Mouse (Mus musculus): ENCODE measurements at regions not wholly inside any gene's neighbourhood (a gene's known extent, or its start where the extent isn't known, plus 50 kb on each side); places are given as distances from the start of the nearest gene placed in this dataset.

GRCm38 (mm10) chrX:11800400-11800941 lies 359.7 kb downstream of the Bcor start:
- no peak for DNase-seq (ENCODE audit: low spot score)

GRCm38 (mm10) chrX:11801208-11801607 lies 358.9 kb downstream of the Bcor start:
- DNase-seq (ENCODE audit: low spot score): no peak

- DNase-seq (ENCODE audit: low spot score): no peak
Observed at GRCm38 (mm10) chrX:11801621-11802020, 358.5 kb downstream of the Bcor start.

GRCm38 (mm10) chrX:11802074-11802899 lies 357.9 kb downstream of the Bcor start:
- DNase-seq (ENCODE audit: low spot score): no peak

GRCm38 (mm10) chrX:11803239-11803638 lies 356.9 kb downstream of the Bcor start:
- no peak for DNase-seq (ENCODE audit: low spot score)

- no peak for DNase-seq (ENCODE audit: low spot score)
Observed at GRCm38 (mm10) chrX:11806896-11807252, 353.3 kb downstream of the Bcor start.

GRCm38 (mm10) chrX:11807253-11807882 lies 352.8 kb downstream of the Bcor start:
- no peak for DNase-seq (ENCODE audit: low spot score)

GRCm38 (mm10) chrX:11807883-11808262 lies 352.3 kb downstream of the Bcor start:
- no peak for DNase-seq (ENCODE audit: low spot score)

GRCm38 (mm10) chrX:11808911-11809310 lies 351.2 kb downstream of the Bcor start:
- no peak for DNase-seq (ENCODE audit: low spot score)

- no peak for DNase-seq (ENCODE audit: low spot score)
Observed at GRCm38 (mm10) chrX:11814861-11815260, 345.3 kb downstream of the Bcor start.

- no peak for DNase-seq (ENCODE audit: low spot score)
Observed at GRCm38 (mm10) chrX:11815864-11816263, 344.3 kb downstream of the Bcor start.

- no peak for DNase-seq (ENCODE audit: low spot score)
Observed at GRCm38 (mm10) chrX:11818634-11819033, 341.5 kb downstream of the Bcor start.

GRCm38 (mm10) chrX:11821165-11821564 lies 339.0 kb downstream of the Bcor start:
- no peak for DNase-seq (ENCODE audit: low spot score)

- no peak for DNase-seq (ENCODE audit: low spot score)
Observed at GRCm38 (mm10) chrX:11821880-11822768, 338.0 kb downstream of the Bcor start.

GRCm38 (mm10) chrX:11825948-11826347 lies 334.2 kb downstream of the Bcor start:
- no peak for DNase-seq (ENCODE audit: low spot score)

GRCm38 (mm10) chrX:11826737-11827408 lies 333.3 kb downstream of the Bcor start:
- DNase-seq (ENCODE audit: low spot score): no peak

- DNase-seq (ENCODE audit: low spot score): no peak
Observed at GRCm38 (mm10) chrX:11829411-11830002, 330.6 kb downstream of the Bcor start.

GRCm38 (mm10) chrX:11837566-11837965 lies 322.6 kb downstream of the Bcor start:
- DNase-seq (ENCODE audit: low spot score): no peak

- DNase-seq (ENCODE audit: low spot score): no peak
Observed at GRCm38 (mm10) chrX:11839665-11840245, 320.4 kb downstream of the Bcor start.

GRCm38 (mm10) chrX:11840319-11841035 lies 319.7 kb downstream of the Bcor start:
- no peak for DNase-seq (ENCODE audit: low spot score)

Data from urinary bladder, postnatal 10 days (tissue).